Mouse (Mus musculus): ENCODE results near the gene Prex1.
A peak's percentile ranks its signal among the peaks of the same experiment; 100 is the strongest.

Gene Prex1

DNA sequence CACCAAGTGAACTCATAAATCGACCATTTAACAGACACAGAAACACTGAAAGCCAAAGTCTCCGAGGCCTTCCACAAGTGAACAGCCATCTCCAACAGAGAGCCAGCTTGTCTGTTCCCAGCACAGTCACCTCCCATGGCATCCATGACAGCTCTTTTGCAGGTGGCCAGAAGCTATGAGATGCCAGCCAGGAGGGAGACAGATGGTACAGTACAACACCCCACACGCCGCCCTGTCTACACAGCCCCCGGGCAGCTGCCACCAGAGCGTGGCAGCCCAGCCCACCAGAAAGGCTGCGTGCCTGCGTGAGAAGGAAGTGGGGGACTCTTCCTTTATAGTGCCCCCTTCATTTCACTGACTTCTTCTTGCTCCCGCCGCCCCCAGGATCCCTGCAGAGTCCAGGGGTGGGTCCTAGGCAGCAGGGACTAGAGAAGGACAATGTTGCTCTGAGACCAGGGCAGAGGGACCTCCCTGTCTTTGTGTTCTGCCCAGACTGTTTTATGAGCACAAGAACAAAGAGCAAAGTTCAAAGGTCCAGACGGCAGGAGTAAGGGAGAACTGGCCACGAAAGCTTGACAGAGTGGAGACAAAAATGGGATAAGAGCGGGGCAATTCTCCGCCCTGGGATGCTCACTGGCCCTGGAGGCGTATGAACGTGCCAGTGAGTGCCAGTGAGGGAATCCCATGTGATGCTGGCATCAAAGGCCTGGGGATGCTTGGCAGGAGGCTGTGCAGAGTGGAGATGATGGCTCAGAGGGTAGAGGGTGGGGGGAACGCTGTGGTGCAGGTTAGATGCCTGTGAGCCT lies 76.6 kb downstream of the Prex1 start:
- DNase-seq (ENCODE audit: low spot score in 2 of 2) = no peak

DNA sequence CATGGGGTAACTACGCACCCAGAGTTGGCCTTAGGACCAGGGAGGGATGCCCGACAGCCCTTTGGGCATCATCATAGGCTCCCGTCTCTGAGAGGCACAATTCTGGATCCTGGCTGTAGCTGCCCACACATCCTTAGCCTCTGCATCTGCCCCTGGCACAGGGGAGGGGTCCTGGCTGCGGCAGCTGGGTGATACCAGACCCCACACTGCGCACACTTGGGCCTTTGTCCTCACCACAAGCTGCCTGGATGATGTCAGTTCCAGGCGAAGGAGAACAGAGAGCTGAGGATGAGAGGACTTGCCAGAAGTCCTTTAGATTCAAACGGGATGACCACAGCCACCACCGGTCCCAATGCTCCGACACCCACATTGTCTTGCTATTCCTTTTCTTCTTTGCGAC lies 78.1 kb downstream of the Prex1 start:
- no peak for DNase-seq (ENCODE audit: low spot score in 2 of 2)

DNA sequence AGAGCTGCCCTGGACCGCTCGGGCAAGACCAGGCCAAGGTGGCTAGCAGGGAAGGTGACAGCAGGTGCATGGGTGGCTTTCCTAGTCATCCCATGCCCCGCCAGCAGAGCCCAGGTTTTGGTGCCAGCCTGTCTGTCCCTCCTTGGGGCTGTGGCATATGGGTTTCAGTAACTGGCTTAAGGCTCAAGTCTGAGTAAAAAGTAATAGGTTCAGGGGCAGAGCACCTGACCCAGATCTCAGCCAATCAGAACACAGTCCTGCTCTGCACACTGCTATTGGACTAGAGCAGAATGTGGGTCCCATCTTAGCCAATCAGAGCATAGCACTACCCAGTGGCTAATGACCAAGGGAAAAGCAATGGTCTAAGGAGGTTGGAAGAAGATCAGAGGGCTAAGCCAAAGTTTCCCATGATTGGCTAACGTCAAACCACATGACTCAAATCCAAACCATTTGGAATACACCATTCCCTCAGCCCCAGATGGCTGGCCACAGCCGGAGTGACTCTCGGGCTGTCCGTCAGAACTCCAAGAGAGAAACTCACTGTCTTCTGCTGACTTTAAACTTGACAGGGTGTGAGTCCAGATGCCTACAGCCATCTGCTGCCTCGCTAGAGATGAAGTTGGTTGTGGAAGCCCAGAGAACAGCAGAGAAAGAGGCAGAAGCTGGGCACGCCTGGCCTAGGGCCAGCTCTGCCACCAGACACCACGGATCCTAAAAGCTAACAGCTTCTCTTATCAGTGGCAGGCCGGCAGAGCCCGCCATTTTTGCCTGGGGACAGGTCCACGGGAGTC lies 80.9 kb downstream of the Prex1 start:
- no peak for DNase-seq (ENCODE audit: low spot score in 2 of 2)

DNA sequence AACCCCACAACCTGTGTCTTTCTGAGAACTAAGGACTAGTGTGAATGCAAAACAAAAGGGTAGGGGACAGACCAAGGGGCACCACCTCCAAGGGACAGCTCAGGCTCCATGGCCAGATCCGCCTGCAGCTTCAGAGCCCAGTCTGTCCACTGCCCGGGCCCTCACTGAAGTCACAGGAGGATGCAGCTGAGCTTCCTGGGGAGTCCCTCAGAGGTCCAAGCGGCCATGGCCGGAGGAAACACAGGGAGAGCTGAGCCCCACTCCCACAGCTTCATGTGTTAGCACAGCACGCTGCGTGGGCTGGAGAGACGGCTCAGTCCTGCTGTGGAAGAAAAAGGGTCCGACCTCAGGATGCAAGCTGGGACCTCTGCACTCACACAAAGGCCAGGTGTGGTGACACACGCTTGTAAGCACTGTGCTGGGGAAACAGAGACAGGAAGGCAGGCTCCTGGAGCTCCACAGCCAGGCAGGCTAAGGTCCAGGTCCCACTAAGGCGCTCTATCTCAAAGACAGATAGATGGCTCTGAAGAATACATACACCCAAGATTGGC lies 81.9 kb downstream of the Prex1 start:
- no peak for DNase-seq (ENCODE audit: low spot score in 2 of 2)

DNA sequence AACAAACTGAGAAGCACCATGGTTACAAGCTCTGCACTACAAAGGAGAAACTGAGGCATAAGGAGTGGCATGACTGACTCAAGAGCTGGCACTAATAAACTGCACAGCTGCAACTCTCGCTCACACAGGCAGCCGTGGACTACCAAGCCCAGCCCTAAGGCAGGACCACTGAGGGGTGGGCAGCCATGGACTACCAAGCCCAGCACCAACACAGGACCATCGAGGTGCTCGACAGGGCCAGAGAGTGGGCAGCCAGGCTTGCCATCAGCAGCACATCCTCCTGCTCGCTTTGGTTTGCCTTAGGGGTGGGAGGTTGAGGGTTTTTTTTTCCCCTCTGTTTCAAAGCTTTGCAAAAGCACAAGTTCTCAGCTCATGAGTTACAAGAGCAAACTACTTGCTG lies 82.4 kb downstream of the Prex1 start:
- DNase-seq (ENCODE audit: low spot score in 2 of 2) = no peak

DNA sequence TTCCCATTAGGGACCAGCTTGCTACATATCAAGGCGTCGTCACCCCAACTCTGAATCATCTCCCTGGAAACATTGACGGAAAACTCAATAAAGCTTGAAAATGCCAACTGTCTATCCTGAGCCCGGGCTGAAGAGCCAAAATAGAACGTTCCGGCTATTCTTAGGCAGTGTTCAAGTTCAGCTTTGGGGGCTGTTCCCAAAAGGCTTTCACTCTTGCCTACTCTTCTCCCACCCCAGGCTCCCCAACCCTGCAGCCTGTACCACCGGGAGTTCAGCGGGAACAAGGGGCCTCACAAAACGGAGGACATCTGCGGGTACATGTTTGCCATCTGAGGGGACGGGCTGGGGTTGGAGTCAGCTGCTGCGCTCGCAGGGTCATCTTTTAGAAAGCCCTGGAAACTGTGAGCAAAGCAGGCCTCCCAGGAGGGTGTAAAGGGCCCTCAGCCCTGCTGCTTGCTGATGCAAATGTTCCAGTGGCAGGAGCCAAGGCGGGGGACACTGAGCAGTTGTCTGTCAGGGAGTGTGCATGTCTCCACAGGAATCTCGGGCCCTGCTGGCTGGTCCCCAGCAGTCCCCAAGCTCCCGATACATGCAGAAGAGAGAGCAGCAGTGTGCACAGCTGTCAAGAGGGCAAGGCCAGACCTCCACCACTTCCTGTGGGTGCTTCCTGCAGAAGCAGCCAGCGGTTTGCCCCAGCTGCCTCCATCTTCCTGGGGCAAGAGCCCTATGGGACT lies 83.5 kb downstream of the Prex1 start:
- peak; percentile 25 to 67 for DNase-seq (ENCODE audit: low spot score in 2 of 2)

DNA sequence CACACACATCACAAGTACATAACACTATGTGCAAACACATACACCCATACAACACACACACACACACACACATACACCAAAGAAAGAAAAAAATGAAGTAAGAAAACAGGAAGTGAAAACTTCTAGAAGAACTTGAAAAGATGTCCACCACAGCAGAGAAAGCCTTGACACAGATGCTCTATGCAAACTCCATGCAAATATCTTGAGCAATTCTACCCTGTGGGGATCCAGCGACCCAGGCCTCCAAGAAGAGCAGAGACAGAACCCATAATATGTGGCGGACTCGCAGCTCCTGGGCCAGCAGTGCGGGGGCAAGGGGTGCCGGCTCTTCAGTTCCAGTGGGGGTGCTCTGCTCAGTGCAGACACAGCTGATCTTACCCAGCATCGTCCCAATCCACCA lies 86.1 kb downstream of the Prex1 start:
- peak in 1 of 2 experiments; percentile 25 for DNase-seq (ENCODE audit: low spot score in 2 of 2)

DNA sequence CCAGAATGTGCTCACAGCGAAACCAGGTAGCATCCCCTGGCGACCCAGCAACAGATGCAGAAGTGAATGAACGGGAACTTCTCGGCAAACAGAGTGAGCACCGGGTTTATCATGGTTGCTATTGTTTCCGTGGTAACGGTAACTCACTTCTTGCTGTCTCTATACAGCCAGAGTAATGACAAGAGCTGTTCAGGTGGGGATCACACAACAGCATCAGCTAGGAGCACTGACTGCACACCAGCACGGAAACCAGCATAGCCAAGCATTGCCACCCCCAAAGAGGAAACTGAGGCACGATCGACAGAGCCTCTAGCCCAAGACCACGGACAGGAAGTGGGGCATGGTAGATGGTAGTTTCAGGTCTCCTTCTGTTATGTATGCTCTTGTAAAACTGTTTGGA lies 88.4 kb downstream of the Prex1 start:
- DNase-seq (ENCODE audit: low spot score in 2 of 2) = no peak

DNA sequence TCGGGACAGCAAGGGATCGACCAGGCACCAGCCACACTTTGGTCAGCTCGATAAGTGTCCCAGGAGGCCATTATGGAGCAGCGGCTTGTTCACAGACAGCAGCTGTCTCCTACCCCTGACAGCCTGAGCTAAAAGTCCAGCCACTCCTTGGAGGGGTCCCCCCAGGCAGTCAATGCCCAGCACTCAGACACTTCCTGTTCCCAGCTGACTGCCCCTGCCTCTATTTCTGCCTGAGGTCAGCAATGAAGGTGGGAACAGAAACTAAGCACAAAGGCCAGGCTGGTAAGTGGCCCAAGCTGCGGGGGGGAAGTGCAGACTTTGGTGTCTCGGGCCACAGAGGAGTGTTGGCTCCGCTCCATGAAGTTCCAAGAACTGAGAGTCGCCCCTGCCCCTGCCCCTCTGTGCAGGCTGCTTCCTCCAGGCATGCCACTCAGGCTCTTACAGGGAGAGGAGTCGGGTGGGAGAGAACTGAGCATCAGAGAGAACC lies 90.5 kb downstream of the Prex1 start:
- DNase-seq (ENCODE audit: low spot score in 2 of 2) = peak; percentile 23 to 62

DNA sequence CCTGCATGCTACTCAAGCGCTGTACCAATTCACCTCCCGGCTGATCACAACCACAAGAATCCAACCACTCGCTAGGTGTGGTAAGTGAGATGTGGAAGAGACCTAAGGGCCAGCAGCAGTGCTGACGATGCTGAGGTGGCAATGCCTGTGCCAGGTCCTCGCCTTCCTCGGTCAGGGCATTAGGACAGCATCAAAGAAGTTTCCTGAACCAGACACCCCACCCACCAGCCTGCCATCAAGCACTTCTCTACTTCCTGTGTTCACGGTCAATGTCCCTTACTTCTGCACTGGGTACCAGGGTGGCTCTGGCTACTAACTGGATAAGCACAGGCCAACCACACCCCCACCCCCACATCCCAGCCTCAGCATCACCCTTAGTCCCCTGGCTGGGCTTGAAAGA lies 91.0 kb downstream of the Prex1 start:
- no peak for DNase-seq (ENCODE audit: low spot score in 2 of 2)

DNA sequence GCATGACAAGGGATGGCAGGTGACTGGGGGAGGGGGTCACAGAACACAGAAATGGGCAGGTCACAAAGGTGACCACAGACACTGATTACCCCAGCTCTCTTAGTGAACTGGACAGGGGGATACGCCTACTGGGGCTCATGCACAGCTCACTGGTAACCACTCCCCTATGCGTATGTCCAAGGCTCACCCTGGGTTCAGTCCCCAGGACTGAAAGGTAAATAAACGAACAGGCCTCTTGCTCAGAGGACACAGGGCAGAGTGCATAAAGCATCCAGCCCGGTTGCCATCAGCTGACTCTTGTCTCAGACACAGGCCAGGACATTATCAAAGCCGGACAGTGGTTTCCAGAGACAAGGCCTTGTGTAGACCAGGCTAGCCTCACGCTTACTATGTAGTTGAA lies 91.6 kb downstream of the Prex1 start:
- no peak for DNase-seq (ENCODE audit: low spot score in 2 of 2)

DNA sequence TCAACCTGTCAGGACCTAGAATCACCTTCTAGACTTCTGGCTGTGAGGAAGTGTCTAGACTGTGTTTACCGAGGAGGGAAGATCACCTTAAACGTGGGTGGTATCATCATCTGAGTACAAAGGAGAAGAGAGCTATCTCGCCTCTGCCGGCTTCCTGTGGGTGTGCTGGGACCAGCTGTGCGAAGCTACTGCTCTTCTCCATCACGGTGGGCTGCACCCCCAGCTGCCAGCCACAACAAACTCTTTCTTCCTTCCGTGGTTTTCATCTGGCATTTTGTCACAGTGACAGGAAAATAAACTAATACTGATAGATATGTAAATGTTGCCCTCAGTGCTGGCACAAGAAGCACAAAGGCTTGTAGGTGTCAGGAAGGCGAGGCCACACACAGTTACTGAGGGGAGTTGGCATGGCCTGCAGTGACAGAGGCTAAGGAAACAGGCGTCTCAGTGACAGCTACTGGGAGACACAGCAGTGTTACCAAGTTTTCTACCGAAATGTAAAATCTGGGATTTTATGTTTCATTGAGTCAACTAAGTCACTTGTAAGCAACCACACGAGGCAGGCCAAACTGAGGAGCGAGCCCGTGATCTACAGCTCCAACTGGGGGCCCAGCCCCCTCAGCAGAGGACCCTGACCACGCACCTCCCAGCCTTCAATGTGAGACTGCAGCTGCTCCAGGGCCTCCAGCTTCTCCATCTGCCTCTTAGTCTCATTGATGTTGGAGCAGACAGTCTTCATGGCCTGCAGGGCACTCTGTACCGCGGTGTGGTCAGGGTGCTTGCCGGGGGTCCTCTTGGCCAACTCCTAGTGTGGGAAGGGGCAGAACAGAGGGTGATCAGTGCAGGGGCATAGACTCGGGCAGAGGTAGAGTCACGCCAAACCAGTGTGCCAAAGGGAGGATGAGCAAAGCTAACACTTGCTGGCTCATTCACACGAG lies 92.8 kb downstream of the Prex1 start:
- DNase-seq (ENCODE audit: low spot score in 2 of 2) = no peak

DNA sequence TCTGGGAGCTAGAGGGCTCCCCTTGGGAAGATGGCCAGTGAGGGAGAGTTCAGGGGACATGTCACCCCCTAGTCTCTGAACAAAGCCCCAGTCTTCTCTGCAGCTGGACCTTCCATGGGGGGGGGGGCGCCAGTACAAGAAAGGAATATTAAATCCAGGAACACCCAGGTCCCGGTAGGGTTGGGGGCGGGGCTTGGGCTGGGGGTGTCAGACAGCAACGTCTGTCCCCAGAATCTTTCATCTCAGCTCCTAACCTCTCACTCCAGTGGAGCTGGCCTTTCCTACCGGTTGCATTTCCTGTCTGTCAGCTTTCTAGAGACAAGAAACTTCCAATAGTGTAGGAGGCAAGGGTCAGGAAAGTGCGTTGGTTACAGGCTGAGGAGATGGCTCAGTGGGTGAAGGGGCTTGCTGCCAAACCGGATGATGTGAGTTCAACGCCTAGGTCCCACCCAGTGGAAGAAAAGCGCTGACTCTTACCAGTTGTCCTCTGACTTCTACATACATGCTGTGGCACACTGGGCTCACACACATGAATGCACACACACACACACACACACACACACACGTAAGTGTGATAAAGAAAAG lies 93.6 kb downstream of the Prex1 start:
- no peak for DNase-seq (ENCODE audit: low spot score in 2 of 2)

DNA sequence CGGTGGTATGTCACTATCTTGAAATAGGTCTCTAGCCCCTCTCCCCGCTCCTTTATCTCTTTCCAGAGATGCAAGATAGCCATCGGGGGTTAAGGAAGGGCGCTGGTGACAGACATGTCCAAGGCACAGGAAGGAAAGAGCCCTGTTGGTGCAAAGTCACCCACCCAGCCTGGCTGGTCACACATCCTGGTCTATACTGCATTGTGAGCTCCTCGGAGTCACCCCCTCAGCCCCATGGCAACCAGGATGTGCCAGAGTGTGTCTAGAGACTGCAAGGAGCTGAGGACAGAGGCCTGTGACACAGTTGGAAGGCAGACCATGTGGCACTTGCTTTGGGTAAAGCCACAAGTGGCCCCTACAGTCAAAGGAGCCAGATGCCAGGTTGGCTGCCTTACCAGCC lies 94.4 kb downstream of the Prex1 start:
- DNase-seq (ENCODE audit: low spot score in 2 of 2) = no peak

DNA sequence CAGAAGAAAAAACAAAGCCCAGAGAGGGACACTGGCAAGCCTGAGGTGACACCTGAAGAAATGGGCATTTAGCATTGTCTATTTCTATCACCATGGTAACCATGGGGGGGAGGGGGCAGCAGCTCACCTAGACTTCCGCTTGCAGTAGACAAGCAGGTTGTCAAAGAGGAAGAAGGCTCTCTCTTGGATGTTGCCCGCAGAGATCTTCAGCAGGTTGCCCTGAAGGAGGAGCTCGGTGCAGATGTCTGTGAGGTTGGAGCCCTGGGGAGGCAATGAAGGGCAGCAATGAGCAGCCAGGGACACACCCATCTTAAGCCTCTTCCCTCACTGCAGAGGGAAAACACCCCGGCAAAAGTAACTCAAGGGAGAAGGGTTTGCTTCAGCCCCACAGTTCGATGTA lies 95.9 kb downstream of the Prex1 start:
- no peak for DNase-seq (ENCODE audit: low spot score in 2 of 2)

DNA sequence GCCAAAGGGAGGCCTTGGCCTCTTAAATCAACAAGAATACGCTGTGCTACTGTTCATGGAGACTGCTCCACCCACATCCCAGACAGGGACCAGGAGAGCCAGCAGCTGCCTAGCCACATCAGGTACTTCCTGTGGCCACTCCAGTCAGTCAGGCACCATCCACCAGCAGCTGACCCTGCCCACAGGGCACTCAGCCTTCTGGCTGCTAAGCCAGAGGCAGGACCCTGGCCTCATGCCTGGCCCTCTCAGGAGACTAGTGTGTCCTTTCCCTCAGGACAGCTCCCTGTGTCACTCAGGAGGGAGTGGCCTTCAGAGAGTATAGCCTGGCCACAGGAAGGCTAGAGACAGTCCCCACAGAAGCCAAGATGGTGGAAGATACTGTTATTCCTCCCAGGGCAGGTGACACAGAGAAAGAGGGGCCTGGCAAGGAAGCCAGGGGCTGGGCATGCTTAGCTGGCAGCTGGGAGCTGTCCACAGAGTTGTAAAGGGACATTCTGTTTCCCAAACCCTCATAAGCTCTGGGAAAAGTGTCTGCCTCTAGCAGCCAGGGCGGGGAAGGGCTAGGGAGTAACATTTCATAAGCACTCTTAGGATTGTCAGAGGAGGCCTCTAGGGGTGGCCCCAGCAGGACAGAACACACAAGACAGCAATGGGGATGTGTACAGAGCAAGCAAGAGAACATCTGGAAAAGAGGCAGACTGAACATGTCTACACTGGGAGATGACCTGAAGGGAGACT lies 98.1 kb downstream of the Prex1 start:
- peak; percentile 56 to 67 for DNase-seq (ENCODE audit: low spot score in 2 of 2)

DNA sequence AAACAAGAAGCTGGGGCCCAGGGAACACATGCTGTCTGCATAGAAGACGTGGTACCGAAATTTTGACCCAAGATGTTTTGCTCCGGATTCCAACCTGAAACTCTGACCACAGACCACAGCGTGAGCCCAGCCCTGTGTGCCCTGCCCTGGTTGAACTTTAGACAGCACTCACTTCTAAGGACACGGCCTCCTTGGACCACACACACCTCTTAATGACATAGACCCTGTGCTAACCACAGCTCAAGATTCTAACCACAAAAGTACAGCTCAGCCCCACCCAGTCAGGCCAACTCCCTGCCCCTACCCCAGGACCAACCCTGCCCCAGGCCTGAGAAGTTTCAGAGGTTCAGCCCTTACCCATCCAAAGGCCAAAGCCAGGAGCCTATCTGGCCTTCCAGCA lies 103.4 kb downstream of the Prex1 start:
- DNase-seq (ENCODE audit: low spot score in 2 of 2) = no peak

DNA sequence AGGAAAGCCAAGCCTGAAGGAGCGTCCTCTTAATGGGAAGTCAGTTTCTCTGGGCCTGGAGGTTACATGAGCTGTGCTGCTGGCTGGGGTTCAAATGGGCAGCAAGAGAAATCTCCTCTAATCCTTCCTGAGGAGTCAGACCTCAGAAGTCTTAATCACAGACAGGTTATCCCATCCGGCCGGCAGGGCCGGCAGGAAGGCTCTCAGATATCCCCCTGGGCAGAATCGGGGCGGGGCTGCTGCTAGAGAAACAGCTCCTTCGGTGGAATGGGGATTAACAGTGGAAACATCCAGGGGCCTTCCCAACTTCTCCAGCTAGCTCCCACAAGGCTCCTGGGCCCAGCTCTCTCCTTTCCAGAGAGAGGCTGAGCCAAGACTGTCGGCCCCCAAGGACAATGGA lies 105.1 kb downstream of the Prex1 start:
- no peak for DNase-seq (ENCODE audit: low spot score in 2 of 2)

DNA sequence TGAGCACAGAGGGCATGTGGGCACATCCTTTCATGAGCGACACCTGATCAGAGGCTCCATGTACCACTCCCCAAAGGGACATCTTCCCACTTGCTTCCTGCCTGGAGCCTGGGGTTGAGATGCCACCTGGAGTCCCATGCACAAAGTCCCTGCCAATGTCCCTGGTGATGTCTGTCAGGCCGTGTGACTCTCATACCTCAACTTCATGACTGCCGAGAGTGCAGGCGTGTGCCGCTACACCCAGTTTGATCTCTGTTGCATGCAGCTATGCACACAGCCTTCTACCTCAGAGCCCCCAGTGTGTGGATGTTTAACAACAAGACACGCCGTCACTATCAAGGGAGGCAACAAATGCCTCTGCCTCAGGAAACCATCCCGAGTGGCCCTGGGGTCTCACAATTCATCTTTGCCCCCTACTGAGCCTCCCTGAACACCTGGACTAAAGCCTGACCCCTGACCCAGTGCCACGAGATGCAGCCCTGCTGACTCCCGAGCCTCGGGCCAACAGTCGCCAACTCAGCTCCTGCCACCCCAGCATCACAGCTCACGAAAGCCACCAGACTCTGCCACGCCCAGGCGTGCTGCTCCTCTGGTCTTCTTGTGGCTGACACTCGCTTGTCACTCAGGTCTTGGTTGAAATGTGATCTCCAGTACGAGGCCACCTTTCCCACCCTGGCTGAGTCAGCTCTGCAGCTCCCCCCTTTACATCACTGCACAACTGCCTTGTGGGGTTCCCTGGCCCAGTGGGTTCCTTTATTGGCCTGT lies 107.0 kb downstream of the Prex1 start:
- DNase-seq (ENCODE audit: low spot score in 2 of 2) = no peak
